Mouse (Mus musculus): ENCODE data around the gene Fmo6.

Gene Fmo6

DNA sequence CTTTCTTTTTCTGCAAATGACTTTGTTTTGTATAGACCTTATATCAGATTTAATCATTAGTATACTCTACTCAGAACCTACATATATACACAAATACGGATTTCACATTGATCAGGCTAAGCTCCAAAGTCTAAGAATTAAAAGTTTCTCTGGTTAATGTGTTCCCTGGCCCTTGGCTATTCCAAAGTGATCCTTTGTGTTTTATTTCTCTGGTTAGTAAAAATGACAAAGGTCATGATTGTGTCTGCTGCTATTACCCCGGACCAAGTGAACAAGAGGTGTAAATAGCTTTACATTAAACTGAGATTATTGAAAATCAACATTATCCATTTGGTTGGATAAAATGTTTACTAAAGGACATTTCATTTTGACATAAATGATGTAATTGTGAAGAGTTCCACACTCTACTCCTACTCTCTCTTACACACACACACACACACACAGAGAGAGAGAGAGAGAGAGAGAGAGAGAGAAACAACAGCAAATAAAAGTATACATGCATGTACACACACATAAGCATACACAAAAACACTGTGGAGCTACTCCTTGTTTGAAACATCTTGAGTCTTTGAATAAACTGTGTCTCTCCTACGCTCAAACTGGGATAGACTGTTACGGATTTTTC lies 22.3 kb downstream of the Fmo6 start:
- DNase-seq (ENCODE audit: low read depth, low spot score): no peak

DNA sequence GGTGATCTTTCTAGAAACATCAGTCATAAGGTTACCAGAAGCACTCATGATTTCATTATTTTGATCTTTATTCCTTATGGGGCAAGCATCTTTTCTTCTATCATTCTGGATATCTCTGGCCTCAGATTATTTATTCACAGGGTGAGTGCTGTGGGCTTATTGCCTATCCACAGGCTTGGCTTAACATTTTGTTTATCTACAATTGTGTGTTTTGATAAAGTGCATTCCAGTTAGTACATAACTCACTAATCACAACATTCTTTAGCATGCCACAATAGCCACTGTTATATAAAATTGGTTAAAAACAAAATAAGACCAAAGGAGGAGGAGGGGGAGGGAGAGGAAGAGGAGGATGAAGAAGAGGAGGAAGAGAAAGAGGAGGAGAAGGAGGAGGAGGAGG lies 25.2 kb downstream of the Fmo6 start:
- no peak for DNase-seq (ENCODE audit: low read depth, low spot score)

DNA sequence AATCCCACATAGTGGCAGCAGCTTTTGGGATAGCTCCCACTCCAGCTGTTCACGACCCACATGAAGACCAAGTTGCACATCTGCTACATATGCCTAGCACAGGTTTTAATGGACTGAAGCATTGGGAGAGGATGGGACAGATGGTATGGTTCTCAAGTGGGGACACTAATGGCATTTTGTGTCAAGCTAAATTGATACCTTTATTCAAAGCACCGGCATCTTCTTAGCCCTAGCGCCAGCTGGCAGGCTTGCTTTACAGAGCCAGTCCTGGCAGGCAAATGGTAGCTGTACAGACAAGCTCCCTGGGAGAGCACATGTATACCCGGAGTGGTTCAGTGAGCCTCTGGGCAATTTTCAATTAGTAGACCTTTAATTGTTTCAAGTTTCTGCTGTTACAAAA lies 35.4 kb downstream of the Fmo6 start:
- DNase-seq (ENCODE audit: low read depth, low spot score): no peak

DNA sequence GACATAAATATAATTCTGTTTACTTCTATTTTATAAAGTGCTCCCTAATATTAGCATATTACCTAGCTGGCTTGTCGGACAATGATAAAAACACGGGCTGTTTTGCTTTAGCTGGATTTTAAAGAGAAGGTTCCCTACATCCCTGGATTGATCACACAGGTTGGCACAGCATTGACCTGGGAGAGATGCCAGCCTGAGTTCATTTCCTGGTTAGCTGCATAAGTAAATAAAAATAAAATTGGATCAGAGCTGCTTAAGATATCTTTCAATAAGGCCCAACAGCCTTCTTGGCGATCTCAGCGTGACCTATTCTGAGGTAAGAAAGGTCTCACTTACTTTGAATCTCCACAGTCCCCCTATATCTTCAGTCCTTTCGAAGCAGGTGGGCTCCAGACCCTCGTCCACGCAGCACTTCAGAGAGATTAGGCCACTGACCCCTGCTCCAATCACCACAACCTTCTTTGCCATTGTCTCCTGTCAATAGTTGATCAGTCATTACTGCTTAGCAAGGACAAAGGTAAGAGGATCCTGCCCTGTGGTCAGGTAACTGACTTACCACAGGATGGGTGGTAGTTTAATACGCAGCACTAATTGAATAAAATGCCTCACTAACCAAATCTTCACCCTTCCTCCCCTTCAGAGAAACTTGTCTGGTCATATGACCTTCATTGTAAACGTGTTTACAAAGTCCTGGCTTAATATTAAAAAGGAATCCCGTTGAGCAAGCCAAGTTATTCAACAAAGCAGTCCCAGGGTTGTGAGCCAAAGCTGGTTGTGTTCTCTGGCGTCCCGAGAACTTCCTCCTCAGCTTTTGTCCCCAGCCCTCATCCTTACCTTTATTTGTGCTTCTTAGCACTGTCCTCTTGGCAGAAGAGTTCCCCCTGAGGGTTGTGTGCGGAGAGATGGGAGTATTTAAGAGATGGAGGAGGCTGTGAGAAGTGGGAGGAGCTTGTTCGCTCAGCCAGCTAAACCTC lies 39.2 kb downstream of the Fmo6 start, which contains the start of gene Fmo2:
TSS of gene Fmo2 (minus strand) at position 889 of the 974 bp plus-strand sequence.
- DNase-seq (ENCODE audit: low read depth, low spot score): no peak

DNA sequence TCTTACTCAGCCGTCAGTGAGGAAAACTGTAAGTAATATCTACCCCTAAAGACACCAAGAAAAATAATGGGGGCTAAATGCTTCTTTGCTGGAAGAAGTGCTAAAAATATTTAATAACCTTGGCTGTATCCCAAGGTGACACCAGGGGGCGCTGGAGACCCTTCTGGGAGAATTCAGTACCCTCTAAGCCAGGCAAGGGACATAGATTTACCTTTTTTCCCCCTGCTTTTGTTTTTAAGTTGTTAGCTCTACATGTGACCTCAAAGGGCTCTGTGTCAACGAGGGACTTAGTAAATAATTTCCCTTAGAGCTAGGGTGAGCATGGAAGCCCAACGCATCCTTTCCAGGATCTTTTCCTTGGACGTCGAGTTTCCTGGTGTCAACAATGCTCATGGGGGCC lies 41.4 kb downstream of the Fmo6 start:
- peak; percentile 47 for DNase-seq (ENCODE audit: low read depth, low spot score)

DNA sequence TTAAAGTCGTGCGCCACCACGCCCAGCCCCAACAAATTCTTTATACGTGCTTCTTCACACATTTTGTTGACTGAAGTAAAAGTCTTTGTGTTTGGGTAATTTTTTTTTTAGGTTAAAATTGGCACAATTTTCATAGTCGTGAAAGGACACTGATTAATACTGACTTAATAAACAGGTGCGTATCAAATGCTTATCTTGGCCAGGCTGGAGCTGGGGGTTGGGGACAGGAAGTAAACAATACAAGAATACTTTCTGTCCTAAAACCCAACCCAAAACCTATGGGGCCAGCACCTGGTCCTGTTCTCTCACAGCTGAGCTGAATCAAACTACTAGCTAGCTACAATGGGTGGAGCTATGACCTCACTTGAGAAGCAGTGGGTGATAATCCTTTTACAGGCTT lies 44.3 kb downstream of the Fmo6 start:
- no peak for DNase-seq (ENCODE audit: low read depth, low spot score)

DNA sequence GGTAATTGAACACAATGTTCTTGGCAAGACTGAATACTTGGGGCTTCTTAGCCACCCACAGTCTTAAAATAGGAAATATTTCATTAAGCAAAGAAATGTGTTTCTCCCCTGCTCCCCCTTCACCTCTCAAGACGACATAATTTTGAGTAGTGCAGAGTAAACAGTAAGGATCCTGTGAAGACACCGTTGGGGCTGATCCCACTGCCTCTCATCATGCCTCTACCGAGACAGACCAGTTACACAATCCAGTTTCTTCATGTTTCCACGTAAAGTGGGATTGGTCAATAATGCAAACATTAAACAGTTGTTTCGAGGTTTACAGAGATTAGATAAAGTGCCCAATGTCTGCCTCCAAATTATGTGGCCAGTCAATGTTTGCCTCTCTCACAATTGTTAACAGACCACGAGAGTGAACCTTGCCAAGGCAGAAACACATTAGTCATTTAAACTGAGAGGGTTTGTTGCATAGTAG lies 45.3 kb downstream of the Fmo6 start:
- no peak for DNase-seq (ENCODE audit: low read depth, low spot score)

DNA sequence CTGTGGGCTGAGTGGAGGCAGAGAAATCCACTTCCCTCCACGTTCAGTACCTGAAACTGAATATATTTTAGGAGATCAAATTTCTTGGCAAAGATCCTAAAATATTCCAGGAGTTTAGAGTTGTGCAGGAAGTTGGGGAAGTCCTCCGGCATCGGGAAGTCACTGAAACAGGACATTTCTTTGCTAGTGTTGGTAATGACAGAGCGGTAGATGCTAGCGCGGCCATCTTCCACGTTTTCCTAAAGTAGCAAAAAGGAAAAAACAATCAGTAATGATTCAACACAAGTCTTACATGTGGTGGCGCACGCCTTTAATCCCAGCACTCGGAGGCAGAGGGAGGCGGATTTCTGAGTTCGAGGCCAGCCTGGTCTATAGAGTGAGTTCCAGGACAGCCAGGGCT lies 48.7 kb downstream of the Fmo6 start:
- DNase-seq (ENCODE audit: low read depth, low spot score): no peak

DNA sequence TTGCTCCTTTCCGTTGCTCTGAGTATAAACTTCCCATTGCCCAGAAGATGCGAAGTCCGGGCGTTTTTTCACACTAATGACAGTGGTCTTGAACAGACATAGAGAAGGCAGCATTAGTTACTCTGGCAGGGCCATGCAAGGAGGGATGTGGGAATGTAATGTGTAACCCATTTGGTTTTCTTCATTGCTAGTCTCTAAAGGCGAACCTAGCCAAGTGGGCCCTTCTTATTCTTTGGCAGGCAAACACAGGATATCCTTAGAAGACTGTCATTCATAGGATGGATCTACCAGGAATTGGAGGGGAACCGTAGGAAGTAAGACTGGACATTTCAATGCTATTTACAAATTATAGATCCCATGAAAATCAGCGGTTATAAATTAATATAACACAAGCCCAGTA lies 49.7 kb downstream of the Fmo6 start:
- DNase-seq (ENCODE audit: low read depth, low spot score): no peak

DNA sequence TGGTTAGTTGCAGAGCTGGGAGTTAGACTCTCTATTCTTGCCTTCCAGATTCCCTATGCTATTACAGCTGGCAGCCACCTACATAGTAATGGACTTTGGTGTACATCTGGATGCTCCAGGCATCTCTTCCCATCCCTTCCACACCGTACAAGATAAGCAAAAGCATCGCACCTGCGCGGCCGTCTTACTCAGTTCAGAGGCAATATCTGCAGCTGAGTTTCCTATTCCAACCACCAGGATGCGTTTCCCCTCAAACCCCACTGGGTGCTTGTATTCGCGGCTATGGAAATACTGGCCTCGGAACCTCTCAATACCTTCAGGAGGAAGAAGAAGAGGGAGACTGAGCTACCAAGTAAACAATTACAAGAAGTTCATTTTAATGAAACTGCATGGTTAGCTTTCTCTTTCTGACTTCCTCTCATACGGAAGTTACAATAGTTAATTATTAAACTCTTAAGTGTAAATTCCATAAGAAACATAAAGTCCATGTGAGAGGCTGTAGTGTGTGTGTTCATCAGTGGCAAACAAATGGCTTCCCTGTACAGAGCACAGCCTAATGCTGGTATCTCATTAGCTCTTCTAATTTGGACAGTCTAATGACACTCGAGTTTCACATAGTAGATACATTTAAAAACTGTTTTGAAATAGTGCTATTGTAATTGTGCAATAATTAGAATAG lies 51.0 kb downstream of the Fmo6 start:
- peak; percentile 7 for DNase-seq (ENCODE audit: low read depth, low spot score)

DNA sequence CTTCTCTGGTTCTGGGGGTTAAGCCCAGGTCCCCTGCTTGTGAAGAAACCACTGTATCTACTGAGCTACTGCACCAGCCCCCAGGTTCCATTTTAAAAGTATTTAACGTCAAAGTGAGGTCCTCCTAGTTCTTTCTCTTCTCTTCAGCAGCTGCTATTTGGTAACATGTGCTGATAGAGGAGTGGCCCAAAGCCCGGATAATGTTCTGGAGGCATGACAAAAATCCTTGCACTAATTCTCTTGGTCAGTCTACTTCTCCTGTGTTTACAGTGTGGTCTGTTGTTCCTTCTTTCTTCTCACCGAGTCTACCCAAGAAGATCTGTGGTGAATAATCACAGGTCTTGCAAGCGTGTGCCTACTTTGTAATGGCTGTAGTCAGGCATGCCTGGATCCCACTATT lies 54.6 kb downstream of the Fmo6 start:
- DNase-seq (ENCODE audit: low read depth, low spot score): no peak

DNA sequence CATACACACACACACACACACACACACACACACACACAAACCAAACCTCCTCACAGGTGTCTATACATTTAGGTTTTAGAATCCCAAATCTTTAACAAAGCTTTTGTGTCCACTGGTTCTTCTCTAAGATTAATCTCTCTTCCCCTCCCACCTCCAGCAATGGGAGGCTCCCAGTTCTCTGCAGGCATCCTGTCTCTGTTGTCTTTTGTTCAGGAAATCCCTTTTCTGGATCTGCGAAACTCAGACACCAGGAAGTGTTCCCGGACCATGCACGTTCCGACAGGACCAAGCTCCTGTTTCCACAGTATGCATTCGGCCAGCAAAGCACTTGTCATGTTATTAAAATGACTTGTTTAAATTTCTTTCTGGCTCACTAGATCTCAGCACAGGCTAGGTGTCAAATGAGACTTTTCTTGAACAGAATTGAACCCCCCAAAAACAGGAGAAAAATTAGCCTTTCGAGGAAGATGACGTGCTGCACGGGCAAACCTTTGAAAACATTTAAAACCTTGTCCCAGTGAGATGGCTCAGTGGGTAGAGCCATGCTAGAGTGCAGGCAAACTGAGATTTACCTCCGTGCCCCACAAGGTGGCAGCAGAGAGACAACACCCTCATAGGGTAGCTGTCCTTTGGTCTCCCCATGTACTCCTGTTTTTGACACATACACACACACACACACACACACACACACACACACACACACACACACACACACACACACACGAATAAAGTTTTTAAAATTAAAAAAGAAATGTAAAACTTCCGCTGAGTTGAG lies 57.5 kb downstream of the Fmo6 start:
- DNase-seq (ENCODE audit: low read depth, low spot score): peak; percentile 50

DNA sequence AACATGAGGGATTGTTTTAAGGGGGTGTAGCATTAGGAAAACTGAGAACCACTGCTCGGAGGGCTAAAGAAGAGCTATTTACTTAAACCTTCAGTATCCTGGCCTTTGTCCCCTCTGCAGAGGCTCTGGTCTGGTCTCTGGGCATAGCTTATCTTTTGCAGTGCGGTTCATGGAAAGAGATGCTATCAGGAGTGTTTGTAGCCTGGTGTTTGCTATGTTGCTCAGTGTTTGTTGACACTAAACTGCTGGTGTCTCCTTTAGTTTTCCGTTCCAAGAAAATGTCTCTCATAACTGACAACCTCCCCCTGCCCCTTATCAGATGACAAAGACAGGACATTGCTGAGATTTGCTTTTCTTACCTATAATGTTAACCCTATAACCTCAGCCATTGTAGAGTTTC lies 62.2 kb downstream of the Fmo6 start:
- no peak for DNase-seq (ENCODE audit: low read depth, low spot score)

DNA sequence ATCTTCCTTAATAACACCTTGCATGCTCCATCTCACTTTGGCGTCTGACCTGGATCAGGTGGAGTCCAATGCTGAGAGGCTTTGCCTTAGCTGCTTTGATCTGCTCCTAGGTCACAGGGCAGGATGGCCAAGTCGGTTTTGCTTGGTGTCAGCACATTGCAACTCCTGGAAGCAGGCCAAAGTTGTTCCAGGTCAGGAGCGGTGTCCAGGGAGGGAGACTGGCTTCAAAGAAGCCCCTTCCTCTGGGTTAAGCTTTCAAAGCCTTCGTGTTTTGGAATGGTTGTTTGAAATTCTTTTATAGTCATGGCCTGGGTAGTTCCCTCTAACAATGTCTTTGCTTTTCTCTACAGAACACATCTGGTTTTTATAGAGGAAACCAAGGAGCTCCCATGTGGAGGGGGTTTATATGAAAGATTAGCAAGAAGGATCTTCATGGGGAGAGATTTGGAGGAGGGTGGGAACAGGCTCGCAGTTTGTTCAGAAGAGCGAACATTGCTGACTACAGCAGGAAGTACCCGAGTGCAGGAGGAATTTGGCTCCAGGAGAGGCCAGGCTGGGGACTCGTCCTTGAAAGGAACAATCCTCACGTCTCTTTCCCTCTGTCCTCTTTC lies 65.5 kb downstream of the Fmo6 start:
- no peak for DNase-seq (ENCODE audit: low read depth, low spot score)

DNA sequence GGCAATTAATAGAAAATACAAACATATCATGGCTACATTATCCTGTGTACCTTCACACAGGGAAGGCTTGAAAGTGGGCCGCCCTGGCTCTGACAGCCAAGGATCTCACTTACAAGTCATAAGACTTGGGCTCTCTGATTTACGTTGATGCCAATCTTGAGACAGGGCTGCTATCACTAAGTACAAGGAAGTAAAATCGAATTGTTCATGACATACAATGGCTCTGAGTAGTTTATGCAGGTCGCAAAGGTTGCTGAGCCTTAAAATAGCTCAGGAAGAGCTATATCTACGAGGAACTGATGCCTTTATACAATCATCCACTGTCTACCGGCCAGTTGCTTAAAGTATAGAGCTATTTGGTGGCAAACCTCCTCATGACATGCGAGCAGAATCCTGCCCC lies 66.3 kb downstream of the Fmo6 start:
- DNase-seq (ENCODE audit: low read depth, low spot score): no peak

DNA sequence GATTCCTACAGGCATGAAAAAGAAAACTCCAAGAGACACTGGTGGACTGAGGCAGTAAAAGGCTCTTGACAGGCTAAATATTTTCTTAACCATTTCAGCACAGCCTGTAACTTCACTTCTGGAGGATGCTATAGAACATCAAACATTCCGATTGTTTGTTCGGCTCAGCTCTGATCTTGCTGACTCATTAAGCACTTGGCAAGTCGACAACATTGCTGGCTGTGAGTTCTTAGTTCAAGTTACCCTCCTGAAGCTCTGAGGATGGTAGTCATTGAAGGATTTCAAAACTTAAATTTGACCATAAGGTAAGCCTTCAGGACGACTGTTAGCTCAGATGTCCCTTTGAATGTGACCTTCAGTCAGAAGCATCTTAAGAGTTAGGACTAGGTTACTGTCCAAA lies 69.9 kb downstream of the Fmo6 start:
- no peak for DNase-seq (ENCODE audit: low read depth, low spot score)
